Mouse (Mus musculus): ENCODE measurements around the gene Zfp42. TPM values are rescaled to one million over a fixed set of nuclear protein-coding genes. Genes with fewer than 3 reads are reported as not detected.

Gene Zfp42
- polyA plus RNA-seq, 1 experiment, result not detected

DNA sequence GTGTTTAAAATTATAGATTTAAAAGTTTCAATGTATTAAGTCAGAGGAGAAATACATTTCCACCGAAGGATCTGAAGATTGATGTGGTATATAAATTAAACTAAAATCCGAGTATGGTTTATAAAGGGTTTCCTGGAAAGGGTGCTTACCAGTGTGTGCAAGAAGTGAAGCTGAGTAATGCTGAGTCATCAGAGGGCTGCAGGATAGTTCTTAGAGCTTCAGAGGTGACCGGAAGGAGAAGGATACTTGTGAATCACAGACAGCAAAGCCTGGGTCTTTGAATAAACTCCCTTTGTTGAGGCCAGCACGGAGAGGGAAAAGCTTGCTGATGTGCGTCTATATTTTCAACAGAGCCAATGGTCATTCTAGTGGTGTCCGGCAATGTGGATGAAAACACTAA is 45.8 kb downstream of the Zfp42 start:
- H3K27me3 ChIP-seq (replicated peaks), result no peaks in the 10 kb centered on the region
- TF ChIP-seq GATA1 (IDR thresholded peaks at IDR 0.05; ENCODE audit: borderline replicate concordance, low read length) (no peak), FLI1 (IDR thresholded peaks at IDR 0.05; ENCODE audit: low read length) (no peak)

DNA sequence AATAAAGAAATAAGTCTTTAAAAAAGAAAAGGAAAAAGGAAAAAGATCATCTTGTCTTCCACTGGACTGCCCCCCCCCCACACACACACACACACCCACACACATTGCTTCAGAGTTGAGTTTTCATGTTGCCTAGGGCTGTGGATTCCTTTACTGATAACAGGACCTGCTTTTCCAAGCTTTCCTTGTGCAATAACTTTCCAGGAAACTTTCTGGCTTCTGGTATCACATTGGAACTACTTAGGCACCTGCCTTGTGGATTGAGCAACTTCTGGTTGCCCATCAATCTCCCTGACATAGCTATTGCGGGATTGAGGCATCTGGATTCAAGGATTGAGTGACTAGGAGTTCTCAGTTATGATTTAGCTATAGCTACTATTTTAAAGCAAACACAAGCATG is 48.9 kb downstream of the Zfp42 start:
- TF ChIP-seq GATA1 (IDR thresholded peaks at IDR 0.05; ENCODE audit: borderline replicate concordance, low read length), result no peak
- TF ChIP-seq FLI1 (IDR thresholded peaks at IDR 0.05; ENCODE audit: low read length), result no peak
- H3K27me3 ChIP-seq (replicated peaks), result no peaks in the 10 kb centered on the region
- H3K36me3 ChIP-seq (replicated peaks; ENCODE audit: low read length), result no peaks in the 10 kb centered on the region
- no peaks in the 10 kb centered on the region for H3K4me1 ChIP-seq
- no peak overlapping the region for H3K4me3 ChIP-seq (replicated peaks)
- peaks cover 13% of the 10 kb centered on the region; the same call in 1 of the 2 replicates for H3K9me3 ChIP-seq

More for the DNA sequence above, 45.8 kb downstream of the Zfp42 start:
- H3K4me3 ChIP-seq (replicated peaks), result no peak overlapping the region
- H3K4me1 ChIP-seq, result no peaks in the 10 kb centered on the region
- no peaks in the 10 kb centered on the region for H3K36me3 ChIP-seq (replicated peaks; ENCODE audit: low read length)
- H3K9me3 ChIP-seq, result peaks cover 21% of the 10 kb centered on the region

DNA sequence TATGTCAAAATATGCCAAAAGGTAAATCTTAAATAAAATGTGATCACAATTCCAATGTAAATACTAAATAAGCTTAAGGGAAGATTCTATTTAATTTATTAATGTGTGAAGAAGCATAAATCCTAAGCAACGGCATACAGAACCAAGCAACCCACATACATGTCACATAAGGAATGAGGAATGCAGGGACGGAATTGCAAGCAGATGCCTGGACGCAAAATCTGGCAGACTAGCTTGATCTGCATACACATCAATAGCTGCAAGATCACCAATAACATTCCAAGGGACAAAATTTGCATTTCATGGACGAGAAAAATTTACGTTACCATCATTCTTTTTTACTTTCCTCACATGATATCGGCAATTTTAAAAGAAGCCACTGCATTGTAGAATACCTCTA is 51.1 kb downstream of the Zfp42 start:
- Histone ChIP-seq H3K4me1 (no peaks in the 10 kb centered on the region), H3K36me3 (replicated peaks; ENCODE audit: low read length) (no peaks in the 10 kb centered on the region), H3K4me3 (replicated peaks) (no peak overlapping the region), H3K27me3 (replicated peaks) (no peaks in the 10 kb centered on the region), H3K9me3 (peaks cover 5% of the 10 kb centered on the region; the same call in 1 of the 2 replicates)
- TF ChIP-seq FLI1 (IDR thresholded peaks at IDR 0.05; ENCODE audit: low read length), result no peak
- TF ChIP-seq GATA1 (IDR thresholded peaks at IDR 0.05; ENCODE audit: borderline replicate concordance, low read length), result no peak

DNA sequence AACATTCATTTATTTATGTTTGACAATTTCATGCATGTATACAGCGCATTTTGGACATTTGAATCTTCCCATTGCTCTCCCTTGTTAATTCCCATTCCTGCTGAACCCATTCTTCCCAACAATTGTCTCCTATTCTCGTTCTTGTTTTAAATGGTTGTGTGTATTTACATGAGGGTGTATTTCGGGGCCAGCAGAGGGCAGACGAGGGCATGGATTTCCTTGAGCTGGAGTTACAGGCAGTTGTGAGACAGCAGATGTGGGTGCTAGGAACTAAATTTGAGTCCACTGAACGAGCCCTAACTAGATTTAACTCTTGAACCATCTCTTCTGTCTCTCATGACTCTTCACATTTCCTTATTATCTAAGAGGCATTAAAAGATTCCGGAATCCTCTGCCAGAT is 55.1 kb downstream of the Zfp42 start:
- H3K9me3 ChIP-seq, result peaks cover 10% of the 10 kb centered on the region; the same call in 1 of the 2 replicates
- no peaks in the 10 kb centered on the region for H3K4me1 ChIP-seq
- no peaks in the 10 kb centered on the region for H3K27me3 ChIP-seq (replicated peaks)
- no peak overlapping the region for H3K4me3 ChIP-seq (replicated peaks)
- H3K36me3 ChIP-seq (replicated peaks; ENCODE audit: low read length), result no peaks in the 10 kb centered on the region
- no peak for TF ChIP-seq FLI1 (IDR thresholded peaks at IDR 0.05; ENCODE audit: low read length)
- no peak for TF ChIP-seq GATA1 (IDR thresholded peaks at IDR 0.05; ENCODE audit: borderline replicate concordance, low read length)

DNA sequence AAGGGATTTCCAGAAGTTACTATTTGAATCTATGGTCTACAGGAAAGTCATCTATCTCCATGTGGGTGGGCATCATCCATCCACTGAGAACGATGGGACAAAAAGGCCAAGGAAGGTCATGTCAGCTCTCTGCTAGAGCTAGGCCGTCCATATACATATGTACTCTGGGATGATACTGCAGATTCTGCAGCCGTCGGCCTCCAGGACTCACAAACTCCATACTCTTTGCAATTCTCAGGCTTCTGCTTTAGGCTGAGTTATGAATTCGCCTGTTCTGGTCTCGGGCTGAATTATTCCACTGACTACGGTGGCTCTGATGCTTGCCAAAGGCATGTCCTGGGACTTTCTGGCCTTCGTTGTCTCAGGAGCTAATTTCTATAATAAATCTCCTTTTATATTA is 58.1 kb downstream of the Zfp42 start:
- H3K36me3 ChIP-seq (replicated peaks; ENCODE audit: low read length), result no peaks in the 10 kb centered on the region
- TF ChIP-seq GATA1 (IDR thresholded peaks at IDR 0.05; ENCODE audit: borderline replicate concordance, low read length) (no peak), FLI1 (IDR thresholded peaks at IDR 0.05; ENCODE audit: low read length) (no peak)
- H3K27me3 ChIP-seq (replicated peaks), result no peaks in the 10 kb centered on the region
- peaks cover 8% of the 10 kb centered on the region; the same call in 1 of the 2 replicates for H3K9me3 ChIP-seq
- H3K4me3 ChIP-seq (replicated peaks), result no peak overlapping the region
- H3K4me1 ChIP-seq, result no peaks in the 10 kb centered on the region

Other genes starting within 250 kb of the Zfp42 start
- not detected in 2 replicates for gene Triml1, start 165.5 kb downstream of the Zfp42 start, polyA plus RNA-seq (2012; ENCODE audit: insufficient read depth, low replicate concordance)
- gene Triml2, start 126.4 kb downstream of the Zfp42 start, polyA plus RNA-seq (2012; ENCODE audit: insufficient read depth, low replicate concordance), result not detected in 2 replicates
- not detected in 2 replicates for gene Adam26b, start 221.1 kb upstream of the Zfp42 start, polyA plus RNA-seq (2012; ENCODE audit: insufficient read depth, low replicate concordance)